Mouse (Mus musculus) megakaryocyte-erythroid progenitor cell, adult 5-6 weeks (primary cell): Measurements from ENCODE around the gene Gstm3. TPM values are rescaled to one million over a fixed set of nuclear protein-coding genes. Genes with fewer than 3 reads are reported as not detected.
"Not testable (repeated sequence)": the region's sequence is repeated elsewhere in the genome, so short reads cannot be mapped to it uniquely, and the experiment has no call there.

ENCODE experiments used
- ATAC-seq: replicated peaks from 2 replicates; pipeline ENCODE4 v1.8.0; 2016; ENCODE audit warnings: mild to moderate bottlenecking, inconsistent platforms; ENCODE audit not compliant: severe bottlenecking, poor library complexity, low FRiP score, low TSS enrichment
- total RNA-seq, 2 experiments: library from RNA; stranded (forward) in 1 of 2; stranded (reverse) in 1 of 2; fragments of 200-1000, 215-1000 nt in 1 of 2; fragments of >200 nt in 1 of 2; fragmentation: Nextera tagmentation in 1 of 2; gene quantifications; 2 replicates each; pipeline ENCODE4 v1.2.3; 2014 to 2017

The Gstm3 gene
- not detected in 2 replicates for total RNA-seq (2014; fragmentation: Nextera tagmentation)
- total RNA-seq (2017) = not detected in 2 replicates

- no peak for ATAC-seq
These were observed at the start of gene Gstm3 for GRCm38 (mm10) chr3:107968724-107969395. Gene Gstm3 (minus strand): TSS chr3:107969283.

GRCm38 (mm10) chr3:108018190-108018820, 49.2 kb upstream of the Gstm3 start:
- ATAC-seq = peak; percentile 5; the same call in 1 of the 2 replicates

- peak; percentile 92 for ATAC-seq
These were observed 48.5 kb upstream of the Gstm3 start, which contains the start of gene Gstm1 for GRCm38 (mm10) chr3:108017473-108018189. Gene Gstm1 (minus strand): TSS chr3:108017973.

GRCm38 (mm10) chr3:108016468-108016867, 47.4 kb upstream of the Gstm3 start:
- ATAC-seq = not testable (repeated sequence)

GRCm38 (mm10) chr3:108014974-108015346, 45.9 kb upstream of the Gstm3 start:
- ATAC-seq = no peak

GRCm38 (mm10) chr3:108014098-108014973, 45.3 kb upstream of the Gstm3 start:
- no peak for ATAC-seq

- ATAC-seq = no peak
These were observed 44.3 kb upstream of the Gstm3 start for GRCm38 (mm10) chr3:108013331-108013871.

GRCm38 (mm10) chr3:108011558-108011957, 42.5 kb upstream of the Gstm3 start:
- ATAC-seq = no peak

- ATAC-seq = no peak
These were observed 41.2 kb upstream of the Gstm3 start for GRCm38 (mm10) chr3:108010286-108010685.

- no peak for ATAC-seq
These were observed 32.9 kb upstream of the Gstm3 start for GRCm38 (mm10) chr3:108002021-108002420.

- ATAC-seq = no peak
These were observed 30.4 kb upstream of the Gstm3 start for GRCm38 (mm10) chr3:107999491-107999890.

GRCm38 (mm10) chr3:107998591-107998990, 29.5 kb upstream of the Gstm3 start:
- ATAC-seq = no peak

GRCm38 (mm10) chr3:107996576-107996975, 27.5 kb upstream of the Gstm3 start:
- ATAC-seq = no peak

- ATAC-seq = not testable (repeated sequence)
These were observed 26.9 kb upstream of the Gstm3 start for GRCm38 (mm10) chr3:107995974-107996373.

GRCm38 (mm10) chr3:107986041-107986562, 17.0 kb upstream of the Gstm3 start, which contains the start of gene Gstm2:
Gene Gstm2 (minus strand): TSS chr3:107986453.
- ATAC-seq = no peak

GRCm38 (mm10) chr3:107985141-107985540, 16.1 kb upstream of the Gstm3 start:
- not testable (repeated sequence) for ATAC-seq

- ATAC-seq = no peak
These were observed 15.4 kb upstream of the Gstm3 start for GRCm38 (mm10) chr3:107984471-107984870.

GRCm38 (mm10) chr3:107983771-107984170, 14.7 kb upstream of the Gstm3 start:
- no peak for ATAC-seq

GRCm38 (mm10) chr3:107982726-107983125, 13.6 kb upstream of the Gstm3 start:
- no peak for ATAC-seq
